Mouse (Mus musculus) cerebellum, adult 11-12 months (tissue): ENCODE measurements around the gene Carmil2.

Experiments used
- DNase-seq: peaks from one replicate; pipeline ENCODE4 v3.0.0; 2022

Gene Carmil2

DNA sequence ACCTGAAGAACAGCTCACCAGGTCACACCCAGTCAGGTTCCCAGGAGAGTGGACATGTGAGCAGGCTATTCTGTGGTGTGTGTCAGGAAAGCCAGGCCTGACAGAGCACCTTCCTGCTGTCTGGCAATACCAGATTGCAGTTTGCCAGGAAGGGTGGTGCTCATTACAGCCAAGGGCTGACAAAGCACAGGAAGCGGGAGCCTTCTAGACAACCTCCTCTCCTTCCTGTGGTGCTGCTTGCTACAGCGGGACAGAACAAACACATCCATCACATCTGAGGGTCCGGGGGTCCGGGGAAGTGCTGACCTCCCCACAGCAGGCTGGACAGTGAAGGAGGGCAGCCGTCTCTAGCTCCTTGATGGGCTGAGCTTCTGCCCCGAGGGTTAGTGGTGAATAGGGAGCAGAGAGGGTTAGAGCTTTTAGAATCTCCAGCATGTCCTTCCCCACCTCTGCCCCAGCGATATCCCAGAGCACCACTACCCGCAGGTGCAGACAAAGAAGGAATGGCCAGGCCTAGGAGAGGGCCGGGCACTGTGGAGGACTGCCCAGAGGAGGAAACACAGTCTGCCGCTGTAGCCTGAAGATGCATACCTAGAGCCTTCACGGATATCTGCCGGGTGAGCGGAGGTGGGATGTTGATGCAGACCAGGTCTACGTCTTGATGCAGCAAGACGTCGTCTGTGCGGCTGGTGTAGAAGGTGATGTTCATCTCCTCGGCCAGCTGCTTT lies 41.5 kb downstream of the Carmil2 start:
- DNase-seq, result no peak

DNA sequence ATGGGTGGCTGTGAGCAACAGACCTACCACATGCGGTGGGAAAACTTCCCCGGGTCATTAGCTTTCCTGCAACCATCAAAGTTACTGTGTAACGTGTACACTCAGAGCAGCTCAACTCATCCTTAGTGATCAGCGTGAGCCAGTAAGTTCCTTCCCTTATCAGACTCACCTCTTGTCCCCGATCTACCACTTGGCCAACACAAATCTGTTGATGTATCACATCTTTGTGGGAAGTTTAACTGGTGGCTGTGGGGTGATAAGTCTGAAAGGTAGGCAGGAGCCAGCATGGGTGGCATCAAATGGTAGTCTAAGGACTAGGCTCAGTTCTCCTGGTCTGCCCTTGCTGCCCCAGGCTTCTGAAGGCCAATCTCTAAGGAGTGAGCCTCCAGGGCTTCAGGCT lies 46.1 kb downstream of the Carmil2 start:
- DNase-seq, result no peak

DNA sequence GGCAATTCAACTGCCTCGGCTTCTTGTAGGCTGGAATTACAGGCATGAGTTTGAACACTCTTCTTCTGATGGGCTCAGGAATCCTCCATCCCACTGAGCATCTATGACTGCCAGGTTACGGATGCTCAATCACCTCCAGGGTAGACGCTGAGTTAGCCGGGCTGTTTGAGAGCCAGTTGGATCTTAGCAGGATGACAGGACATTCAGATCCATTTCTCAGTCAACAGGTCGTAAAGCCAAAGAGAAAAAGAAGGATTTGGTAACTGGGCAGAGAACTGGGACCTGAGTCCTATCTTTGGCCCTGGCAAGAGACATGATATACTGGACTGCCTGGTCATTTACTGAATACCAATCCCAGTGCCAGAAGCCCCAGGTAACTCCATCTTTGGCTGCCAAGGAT lies 53.1 kb downstream of the Carmil2 start:
- no peak for DNase-seq

GRCm38 (mm10) chr8:105743301-105743700 lies 57.2 kb downstream of the Carmil2 start:
- DNase-seq, result no peak
